Mouse (Mus musculus): ENCODE measurements around the gene Stk17b.

GRCm38 (mm10) chr1:53816353-53816752 lies 31.3 kb upstream of the Stk17b start:
- TF ChIP-seq CTCF (IDR thresholded peaks at IDR 0.05; ENCODE audit: low read depth) (no peak), EP300 (IDR thresholded peaks at IDR 0.05; ENCODE audit: low read depth) (no peak)
